Mouse (Mus musculus): ENCODE results near the gene Spata2l. TPM values are rescaled to one million over a fixed set of nuclear protein-coding genes. Genes with fewer than 3 reads are reported as not detected.

The Spata2l gene
- polyA plus RNA-seq, 1 experiment from 2014 or later = 3.1 TPM

- DNase-seq (ENCODE audit: low spot score) (no peak), ATAC-seq (ENCODE audit: insufficient read depth, low FRiP score, low TSS enrichment) (peak; percentile 58)
- peak overlapping the region; percentile 87 for H3K9ac ChIP-seq (ENCODE audit: low read length)
- H3K27me3 ChIP-seq (ENCODE audit: control insufficient read depth, insufficient read depth, low read length) = no peaks in the 10 kb centered on the region
- H3K9me3 ChIP-seq (ENCODE audit: control insufficient read depth, low read length) = no peaks in the 10 kb centered on the region
- WGBS = under 1% methylated on average over 38 of the region's 40 CpGs
- H3K27ac ChIP-seq (ENCODE audit: low read depth, low read length) = peak overlapping the region; percentile 58
- peaks cover 18% of the 10 kb centered on the region for H3K4me1 ChIP-seq (ENCODE audit: control insufficient read depth, insufficient read depth, low read length)
- H3K4me2 ChIP-seq (ENCODE audit: low read depth) = peak overlapping the region; percentile 93
- H3K4me3 ChIP-seq (ENCODE audit: low read depth, low read length) = peak overlapping the region; percentile 98
- H3K36me3 ChIP-seq (ENCODE audit: control insufficient read depth, insufficient read depth, low read length) = peaks cover 8% of the 10 kb centered on the region
These were observed 17.5 kb upstream of the Spata2l start for GRCm38 (mm10) chr8:123253451-123254098.

GRCm38 (mm10) chr8:123252925-123253324 is 16.9 kb upstream of the Spata2l start:
- H3K4me2 ChIP-seq (ENCODE audit: low read depth) = peak overlapping the region; percentile 93
- ATAC-seq (ENCODE audit: insufficient read depth, low FRiP score, low TSS enrichment) (no peak), DNase-seq (ENCODE audit: low spot score) (no peak)
- peak overlapping the region; percentile 98 for H3K4me3 ChIP-seq (ENCODE audit: low read depth, low read length)
- H3K9ac ChIP-seq (ENCODE audit: low read length) = no peak overlapping the region
- no peak overlapping the region for H3K27ac ChIP-seq (ENCODE audit: low read depth, low read length)
- no peaks in the 10 kb centered on the region for H3K27me3 ChIP-seq (ENCODE audit: control insufficient read depth, insufficient read depth, low read length)
- H3K9me3 ChIP-seq (ENCODE audit: control insufficient read depth, low read length) = no peaks in the 10 kb centered on the region
- H3K36me3 ChIP-seq (ENCODE audit: control insufficient read depth, insufficient read depth, low read length) = peaks cover 10% of the 10 kb centered on the region
- WGBS = 67% methylated on average over 4 of the region's 4 CpGs
- peaks cover 18% of the 10 kb centered on the region for H3K4me1 ChIP-seq (ENCODE audit: control insufficient read depth, insufficient read depth, low read length)

GRCm38 (mm10) chr8:123250940-123251339 is 14.9 kb upstream of the Spata2l start:
- 94% methylated on average over 5 of the region's 5 CpGs for WGBS
- Histone ChIP-seq H3K27ac (ENCODE audit: low read depth, low read length) (no peak overlapping the region), H3K4me2 (ENCODE audit: low read depth) (no peak overlapping the region), H3K27me3 (ENCODE audit: control insufficient read depth, insufficient read depth, low read length) (no peaks in the 10 kb centered on the region), H3K36me3 (ENCODE audit: control insufficient read depth, insufficient read depth, low read length) (peaks cover 21% of the 10 kb centered on the region), H3K4me3 (ENCODE audit: low read depth, low read length) (no peak overlapping the region), H3K9ac (ENCODE audit: low read length) (no peak overlapping the region), H3K4me1 (ENCODE audit: control insufficient read depth, insufficient read depth, low read length) (peaks cover 18% of the 10 kb centered on the region), H3K9me3 (ENCODE audit: control insufficient read depth, low read length) (no peaks in the 10 kb centered on the region)
- ATAC-seq (ENCODE audit: insufficient read depth, low FRiP score, low TSS enrichment) = no peak
- DNase-seq (ENCODE audit: low spot score) = no peak

- H3K9ac ChIP-seq (ENCODE audit: low read length) = no peak overlapping the region
- H3K36me3 ChIP-seq (ENCODE audit: control insufficient read depth, insufficient read depth, low read length) = peaks cover 26% of the 10 kb centered on the region
- H3K27ac ChIP-seq (ENCODE audit: low read depth, low read length) = no peak overlapping the region
- DNase-seq (ENCODE audit: low spot score) (no peak), ATAC-seq (ENCODE audit: insufficient read depth, low FRiP score, low TSS enrichment) (no peak)
- H3K9me3 ChIP-seq (ENCODE audit: control insufficient read depth, low read length) = no peaks in the 10 kb centered on the region
- H3K4me3 ChIP-seq (ENCODE audit: low read depth, low read length) = no peak overlapping the region
- H3K27me3 ChIP-seq (ENCODE audit: control insufficient read depth, insufficient read depth, low read length) = no peaks in the 10 kb centered on the region
- peaks cover 8% of the 10 kb centered on the region for H3K4me1 ChIP-seq (ENCODE audit: control insufficient read depth, insufficient read depth, low read length)
- H3K4me2 ChIP-seq (ENCODE audit: low read depth) = no peak overlapping the region
- 94% methylated on average over 8 of the region's 8 CpGs for WGBS
These were observed 12.6 kb upstream of the Spata2l start for GRCm38 (mm10) chr8:123248596-123248995.

GRCm38 (mm10) chr8:123247748-123248147 is 11.7 kb upstream of the Spata2l start:
- H3K27me3 ChIP-seq (ENCODE audit: control insufficient read depth, insufficient read depth, low read length) = no peaks in the 10 kb centered on the region
- 92% methylated on average over 6 of the region's 6 CpGs for WGBS
- H3K9me3 ChIP-seq (ENCODE audit: control insufficient read depth, low read length) = no peaks in the 10 kb centered on the region
- no peak overlapping the region for H3K4me2 ChIP-seq (ENCODE audit: low read depth)
- H3K9ac ChIP-seq (ENCODE audit: low read length) = no peak overlapping the region; the same call in 1 of the 2 replicates
- DNase-seq (ENCODE audit: low spot score) (no peak), ATAC-seq (ENCODE audit: insufficient read depth, low FRiP score, low TSS enrichment) (no peak)
- peaks cover 1% of the 10 kb centered on the region; the same call in 1 of the 2 replicates for H3K4me1 ChIP-seq (ENCODE audit: control insufficient read depth, insufficient read depth, low read length)
- H3K36me3 ChIP-seq (ENCODE audit: control insufficient read depth, insufficient read depth, low read length) = peaks cover 28% of the 10 kb centered on the region
- no peak overlapping the region for H3K4me3 ChIP-seq (ENCODE audit: low read depth, low read length)
- no peak overlapping the region for H3K27ac ChIP-seq (ENCODE audit: low read depth, low read length)

GRCm38 (mm10) chr8:123245543-123245942 is 9.5 kb upstream of the Spata2l start:
- Histone ChIP-seq H3K36me3 (ENCODE audit: control insufficient read depth, insufficient read depth, low read length) (peaks cover 23% of the 10 kb centered on the region), H3K27me3 (ENCODE audit: control insufficient read depth, insufficient read depth, low read length) (no peaks in the 10 kb centered on the region), H3K4me1 (ENCODE audit: control insufficient read depth, insufficient read depth, low read length) (no peaks in the 10 kb centered on the region), H3K4me2 (ENCODE audit: low read depth) (no peak overlapping the region), H3K9ac (ENCODE audit: low read length) (no peak overlapping the region), H3K4me3 (ENCODE audit: low read depth, low read length) (no peak overlapping the region), H3K27ac (ENCODE audit: low read depth, low read length) (no peak overlapping the region), H3K9me3 (ENCODE audit: control insufficient read depth, low read length) (no peaks in the 10 kb centered on the region)
- 92% methylated on average over 12 of the region's 12 CpGs for WGBS
- ATAC-seq (ENCODE audit: insufficient read depth, low FRiP score, low TSS enrichment) = no peak
- no peak for DNase-seq (ENCODE audit: low spot score)

GRCm38 (mm10) chr8:123244382-123244781 is 8.3 kb upstream of the Spata2l start:
- 91% methylated on average over 4 of the region's 4 CpGs for WGBS
- Histone ChIP-seq H3K27ac (ENCODE audit: low read depth, low read length) (no peak overlapping the region), H3K27me3 (ENCODE audit: control insufficient read depth, insufficient read depth, low read length) (no peaks in the 10 kb centered on the region), H3K4me3 (ENCODE audit: low read depth, low read length) (no peak overlapping the region), H3K36me3 (ENCODE audit: control insufficient read depth, insufficient read depth, low read length) (peaks cover 22% of the 10 kb centered on the region), H3K9me3 (ENCODE audit: control insufficient read depth, low read length) (no peaks in the 10 kb centered on the region), H3K4me2 (ENCODE audit: low read depth) (no peak overlapping the region), H3K4me1 (ENCODE audit: control insufficient read depth, insufficient read depth, low read length) (no peaks in the 10 kb centered on the region), H3K9ac (ENCODE audit: low read length) (no peak overlapping the region)
- DNase-seq (ENCODE audit: low spot score) (no peak), ATAC-seq (ENCODE audit: insufficient read depth, low FRiP score, low TSS enrichment) (no peak)

GRCm38 (mm10) chr8:123243053-123243452 is 7.0 kb upstream of the Spata2l start:
- Histone ChIP-seq H3K36me3 (ENCODE audit: control insufficient read depth, insufficient read depth, low read length) (peaks cover 22% of the 10 kb centered on the region), H3K4me3 (ENCODE audit: low read depth, low read length) (no peak overlapping the region), H3K4me1 (ENCODE audit: control insufficient read depth, insufficient read depth, low read length) (no peaks in the 10 kb centered on the region), H3K27ac (ENCODE audit: low read depth, low read length) (no peak overlapping the region), H3K9ac (ENCODE audit: low read length) (no peak overlapping the region), H3K4me2 (ENCODE audit: low read depth) (no peak overlapping the region), H3K9me3 (ENCODE audit: control insufficient read depth, low read length) (no peaks in the 10 kb centered on the region), H3K27me3 (ENCODE audit: control insufficient read depth, insufficient read depth, low read length) (no peaks in the 10 kb centered on the region)
- WGBS = 74% methylated on average over 11 of the region's 11 CpGs
- ATAC-seq (ENCODE audit: insufficient read depth, low FRiP score, low TSS enrichment) = no peak
- DNase-seq (ENCODE audit: low spot score) = no peak

- 85% methylated on average over 7 of the region's 7 CpGs for WGBS
- no peak overlapping the region for H3K9ac ChIP-seq (ENCODE audit: low read length)
- no peaks in the 10 kb centered on the region for H3K27me3 ChIP-seq (ENCODE audit: control insufficient read depth, insufficient read depth, low read length)
These were observed 6.3 kb upstream of the Spata2l start for GRCm38 (mm10) chr8:123242107-123242923.

More at GRCm38 (mm10) chr8:123242107-123242923, 6.3 kb upstream of the Spata2l start:
- ATAC-seq (ENCODE audit: insufficient read depth, low FRiP score, low TSS enrichment) (no peak), DNase-seq (ENCODE audit: low spot score) (no peak)
- H3K4me2 ChIP-seq (ENCODE audit: low read depth) = no peak overlapping the region
- no peak overlapping the region for H3K27ac ChIP-seq (ENCODE audit: low read depth, low read length)
- no peak overlapping the region for H3K4me3 ChIP-seq (ENCODE audit: low read depth, low read length)
- H3K36me3 ChIP-seq (ENCODE audit: control insufficient read depth, insufficient read depth, low read length) = peaks cover 15% of the 10 kb centered on the region
- H3K9me3 ChIP-seq (ENCODE audit: control insufficient read depth, low read length) = no peaks in the 10 kb centered on the region
- no peaks in the 10 kb centered on the region for H3K4me1 ChIP-seq (ENCODE audit: control insufficient read depth, insufficient read depth, low read length)

All from neural tube, embryonic 11.5 days (tissue).